Mouse (Mus musculus): ENCODE measurements at regions not wholly inside any gene's neighbourhood (a gene's known extent, or its start where the extent isn't known, plus 50 kb on each side); places are given as distances from the start of the nearest gene placed in this dataset.

GRCm38 (mm10) chr16:47754671-47755070, 528.9 kb upstream of the Dppa4 start:
- no peak for DNase-seq (ENCODE audit: low spot score)
- no peaks in the 10 kb centered on the region for H3K9me3 ChIP-seq (ENCODE audit: control insufficient read depth, low read length)
- ATAC-seq (ENCODE audit: insufficient number of reproducible peaks, low FRiP score, low TSS enrichment, low read depth) = no peak
- no peak overlapping the region for H3K4me2 ChIP-seq (ENCODE audit: low read depth, severe bottlenecking)
- H3K4me3 ChIP-seq (ENCODE audit: low read depth, low read length) = no peak overlapping the region
- no peaks in the 10 kb centered on the region for H3K27me3 ChIP-seq (ENCODE audit: control insufficient read depth, insufficient read depth, low read length)
- 55% methylated on average over 2 of the region's 2 CpGs for WGBS
- H3K36me3 ChIP-seq (ENCODE audit: control insufficient read depth, insufficient read depth, low read length) = no peaks in the 10 kb centered on the region
- H3K9ac ChIP-seq (ENCODE audit: low read length) = no peak overlapping the region
- no peak overlapping the region for H3K27ac ChIP-seq (replicated peaks; ENCODE audit: low read depth, low read length)
- no peaks in the 10 kb centered on the region for H3K4me1 ChIP-seq (ENCODE audit: control insufficient read depth, insufficient read depth, low read length)

- H3K4me2 ChIP-seq (ENCODE audit: low read depth, severe bottlenecking) = no peak overlapping the region
- no peak overlapping the region for H3K4me3 ChIP-seq (ENCODE audit: low read depth, low read length)
- 77% methylated on average over 1 of the region's 1 CpGs for WGBS
- DNase-seq (ENCODE audit: low spot score) = no peak
- H3K9ac ChIP-seq (ENCODE audit: low read length) = no peak overlapping the region
- no peaks in the 10 kb centered on the region for H3K27me3 ChIP-seq (ENCODE audit: control insufficient read depth, insufficient read depth, low read length)
- no peak for ATAC-seq (ENCODE audit: insufficient number of reproducible peaks, low FRiP score, low TSS enrichment, low read depth)
- no peaks in the 10 kb centered on the region for H3K9me3 ChIP-seq (ENCODE audit: control insufficient read depth, low read length)
- no peaks in the 10 kb centered on the region for H3K36me3 ChIP-seq (ENCODE audit: control insufficient read depth, insufficient read depth, low read length)
- H3K27ac ChIP-seq (replicated peaks; ENCODE audit: low read depth, low read length) = no peak overlapping the region
- no peaks in the 10 kb centered on the region for H3K4me1 ChIP-seq (ENCODE audit: control insufficient read depth, insufficient read depth, low read length)
Measured at GRCm38 (mm10) chr16:47758296-47758695, 525.2 kb upstream of the Dppa4 start.

DNA sequence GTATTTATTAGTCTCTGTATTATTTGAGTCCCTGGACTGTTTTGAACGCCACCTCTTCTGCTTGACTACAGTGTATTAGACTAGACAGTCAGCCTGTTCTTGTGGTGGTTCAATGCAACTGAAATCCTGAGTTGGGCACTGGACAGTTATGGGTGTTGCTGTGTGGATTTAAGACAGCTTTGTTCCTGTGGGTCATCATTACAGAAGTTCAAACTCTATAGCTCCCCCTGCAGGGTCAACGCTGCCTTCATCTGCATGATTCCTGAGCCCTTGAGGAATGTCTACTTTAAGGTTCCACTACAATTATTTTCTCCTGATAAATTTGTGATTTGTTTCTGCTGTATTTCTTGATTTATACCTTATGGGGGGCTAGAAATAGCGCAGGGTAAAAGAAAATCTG, 517.8 kb upstream of the Dppa4 start:
- Histone ChIP-seq H3K36me3 (ENCODE audit: control insufficient read depth, insufficient read depth, low read length) (no peaks in the 10 kb centered on the region), H3K9me3 (ENCODE audit: control insufficient read depth, low read length) (no peaks in the 10 kb centered on the region), H3K4me3 (ENCODE audit: low read depth, low read length) (no peak overlapping the region), H3K4me2 (ENCODE audit: low read depth, severe bottlenecking) (no peak overlapping the region), H3K27me3 (ENCODE audit: control insufficient read depth, insufficient read depth, low read length) (no peaks in the 10 kb centered on the region), H3K27ac (replicated peaks; ENCODE audit: low read depth, low read length) (no peak overlapping the region), H3K4me1 (ENCODE audit: control insufficient read depth, insufficient read depth, low read length) (no peaks in the 10 kb centered on the region), H3K9ac (ENCODE audit: low read length) (no peak overlapping the region)
- 64% methylated on average over 3 of the region's 3 CpGs for WGBS
- DNase-seq (ENCODE audit: low spot score) (peak; percentile 32), ATAC-seq (ENCODE audit: insufficient number of reproducible peaks, low FRiP score, low TSS enrichment, low read depth) (no peak)

GRCm38 (mm10) chr16:47788515-47788914, 495.0 kb upstream of the Dppa4 start:
- ATAC-seq (ENCODE audit: insufficient number of reproducible peaks, low FRiP score, low TSS enrichment, low read depth) (no peak), DNase-seq (ENCODE audit: low spot score) (no peak)
- Histone ChIP-seq H3K4me3 (ENCODE audit: low read depth, low read length) (no peak overlapping the region), H3K36me3 (ENCODE audit: control insufficient read depth, insufficient read depth, low read length) (no peaks in the 10 kb centered on the region), H3K27me3 (ENCODE audit: control insufficient read depth, insufficient read depth, low read length) (no peaks in the 10 kb centered on the region), H3K27ac (replicated peaks; ENCODE audit: low read depth, low read length) (no peak overlapping the region), H3K4me2 (ENCODE audit: low read depth, severe bottlenecking) (no peak overlapping the region), H3K4me1 (ENCODE audit: control insufficient read depth, insufficient read depth, low read length) (no peaks in the 10 kb centered on the region), H3K9me3 (ENCODE audit: control insufficient read depth, low read length) (no peaks in the 10 kb centered on the region), H3K9ac (ENCODE audit: low read length) (no peak overlapping the region)
- 57% methylated on average over 5 of the region's 5 CpGs for WGBS

DNA sequence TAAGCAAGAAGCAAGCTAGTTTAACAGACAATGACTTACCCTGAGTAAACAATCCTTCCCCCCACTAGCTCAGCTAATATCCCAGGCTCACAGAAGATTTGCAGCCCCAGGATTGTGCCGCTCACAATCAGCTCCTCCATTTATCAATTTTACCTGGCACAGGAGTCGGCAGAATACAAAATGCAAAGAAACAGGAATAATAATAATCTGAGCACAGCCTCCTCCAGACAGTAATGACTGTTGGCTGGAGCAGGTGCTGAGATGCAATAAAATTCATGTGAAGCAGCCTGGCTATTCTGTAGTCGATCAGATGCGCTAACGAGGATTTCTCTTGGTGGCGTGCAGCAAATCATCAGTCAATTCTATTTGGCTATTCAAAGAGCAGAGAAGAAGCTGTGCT, 492.9 kb upstream of the Dppa4 start:
- Histone ChIP-seq H3K9me3 (ENCODE audit: control insufficient read depth, low read length) (no peaks in the 10 kb centered on the region), H3K27me3 (ENCODE audit: control insufficient read depth, insufficient read depth, low read length) (no peaks in the 10 kb centered on the region), H3K9ac (ENCODE audit: low read length) (no peak overlapping the region), H3K4me2 (ENCODE audit: low read depth, severe bottlenecking) (no peak overlapping the region), H3K4me3 (ENCODE audit: low read depth, low read length) (no peak overlapping the region), H3K36me3 (ENCODE audit: control insufficient read depth, insufficient read depth, low read length) (no peaks in the 10 kb centered on the region), H3K4me1 (ENCODE audit: control insufficient read depth, insufficient read depth, low read length) (no peaks in the 10 kb centered on the region), H3K27ac (replicated peaks; ENCODE audit: low read depth, low read length) (no peak overlapping the region)
- no peak for DNase-seq (ENCODE audit: low spot score)
- 85% methylated on average over 6 of the region's 6 CpGs for WGBS
- no peak for ATAC-seq (ENCODE audit: insufficient number of reproducible peaks, low FRiP score, low TSS enrichment, low read depth)

GRCm38 (mm10) chr16:47791456-47791855, 492.1 kb upstream of the Dppa4 start:
- H3K4me3 ChIP-seq (ENCODE audit: low read depth, low read length) = no peak overlapping the region
- no peak overlapping the region for H3K4me2 ChIP-seq (ENCODE audit: low read depth, severe bottlenecking)
- H3K4me1 ChIP-seq (ENCODE audit: control insufficient read depth, insufficient read depth, low read length) = no peaks in the 10 kb centered on the region
- WGBS = 88% methylated on average over 3 of the region's 3 CpGs
- no peak overlapping the region for H3K27ac ChIP-seq (replicated peaks; ENCODE audit: low read depth, low read length)
- no peaks in the 10 kb centered on the region for H3K36me3 ChIP-seq (ENCODE audit: control insufficient read depth, insufficient read depth, low read length)
- H3K9me3 ChIP-seq (ENCODE audit: control insufficient read depth, low read length) = no peaks in the 10 kb centered on the region
- DNase-seq (ENCODE audit: low spot score) (no peak), ATAC-seq (ENCODE audit: insufficient number of reproducible peaks, low FRiP score, low TSS enrichment, low read depth) (no peak)
- H3K9ac ChIP-seq (ENCODE audit: low read length) = no peak overlapping the region
- no peaks in the 10 kb centered on the region for H3K27me3 ChIP-seq (ENCODE audit: control insufficient read depth, insufficient read depth, low read length)

DNA sequence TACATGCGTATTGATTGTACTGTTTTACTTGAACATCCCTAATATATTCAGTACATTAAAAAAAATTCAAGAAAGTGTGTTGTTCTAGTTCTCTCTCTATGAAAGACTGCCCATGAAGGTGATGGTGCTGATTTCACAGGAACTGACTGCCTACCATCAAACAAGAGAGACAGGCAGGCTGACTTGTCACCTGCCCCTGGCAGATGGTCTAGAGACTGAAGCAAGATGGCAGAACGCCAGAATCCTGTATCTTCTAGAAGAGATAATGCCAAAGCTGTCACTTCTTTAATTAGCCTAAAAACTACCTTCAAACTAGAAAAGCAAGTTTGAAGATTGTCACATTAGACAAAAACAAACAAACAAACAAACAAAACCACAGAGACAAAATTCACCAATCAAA, 484.7 kb upstream of the Dppa4 start:
- no peak for ATAC-seq (ENCODE audit: insufficient number of reproducible peaks, low FRiP score, low TSS enrichment, low read depth)
- Histone ChIP-seq H3K4me1 (ENCODE audit: control insufficient read depth, insufficient read depth, low read length) (no peaks in the 10 kb centered on the region), H3K36me3 (ENCODE audit: control insufficient read depth, insufficient read depth, low read length) (no peaks in the 10 kb centered on the region), H3K4me3 (ENCODE audit: low read depth, low read length) (no peak overlapping the region), H3K27ac (replicated peaks; ENCODE audit: low read depth, low read length) (no peak overlapping the region), H3K4me2 (ENCODE audit: low read depth, severe bottlenecking) (no peak overlapping the region), H3K27me3 (ENCODE audit: control insufficient read depth, insufficient read depth, low read length) (no peaks in the 10 kb centered on the region), H3K9ac (ENCODE audit: low read length) (no peak overlapping the region), H3K9me3 (ENCODE audit: control insufficient read depth, low read length) (no peaks in the 10 kb centered on the region)
- WGBS = 86% methylated on average over 2 of the region's 2 CpGs
- DNase-seq (ENCODE audit: low spot score) = no peak

- Histone ChIP-seq H3K36me3 (ENCODE audit: control insufficient read depth, insufficient read depth, low read length) (no peaks in the 10 kb centered on the region), H3K9me3 (ENCODE audit: control insufficient read depth, low read length) (no peaks in the 10 kb centered on the region), H3K4me1 (ENCODE audit: control insufficient read depth, insufficient read depth, low read length) (no peaks in the 10 kb centered on the region), H3K27ac (replicated peaks; ENCODE audit: low read depth, low read length) (no peak overlapping the region), H3K9ac (ENCODE audit: low read length) (no peak overlapping the region), H3K27me3 (ENCODE audit: control insufficient read depth, insufficient read depth, low read length) (no peaks in the 10 kb centered on the region), H3K4me2 (ENCODE audit: low read depth, severe bottlenecking) (no peak overlapping the region), H3K4me3 (ENCODE audit: low read depth, low read length) (no peak overlapping the region)
- DNase-seq (ENCODE audit: low spot score) (no peak), ATAC-seq (ENCODE audit: insufficient number of reproducible peaks, low FRiP score, low TSS enrichment, low read depth) (no peak)
- WGBS = 86% methylated on average over 3 of the region's 3 CpGs
Measured at GRCm38 (mm10) chr16:47843169-47843568, 440.4 kb upstream of the Dppa4 start.

DNA sequence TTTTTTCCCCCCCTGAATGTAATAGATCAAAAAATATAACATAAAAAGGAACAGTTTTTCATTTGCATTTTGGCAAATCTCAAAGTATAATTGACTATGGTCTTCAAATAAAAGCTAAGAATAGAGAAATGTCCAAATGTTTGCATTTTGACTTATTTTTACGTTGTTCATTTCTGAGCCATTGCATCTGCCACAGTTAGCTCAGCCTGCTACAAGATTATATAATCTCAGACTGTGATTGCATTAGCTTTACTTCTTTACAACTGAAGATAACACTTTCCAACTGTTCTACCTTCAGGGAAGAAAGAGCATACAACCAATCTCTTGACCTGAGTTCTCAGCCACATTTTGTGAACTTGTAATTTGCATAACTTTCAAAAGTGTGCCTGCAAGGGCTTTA, 431.9 kb upstream of the Dppa4 start:
- no peak for DNase-seq (ENCODE audit: low spot score)
- WGBS = 82% methylated on average over 1 of the region's 1 CpGs

More for the DNA sequence above, 431.9 kb upstream of the Dppa4 start:
- Histone ChIP-seq H3K9ac (ENCODE audit: low read length) (no peak overlapping the region), H3K9me3 (ENCODE audit: control insufficient read depth, low read length) (no peaks in the 10 kb centered on the region), H3K36me3 (ENCODE audit: control insufficient read depth, insufficient read depth, low read length) (no peaks in the 10 kb centered on the region), H3K4me1 (ENCODE audit: control insufficient read depth, insufficient read depth, low read length) (no peaks in the 10 kb centered on the region), H3K4me3 (ENCODE audit: low read depth, low read length) (no peak overlapping the region), H3K27ac (replicated peaks; ENCODE audit: low read depth, low read length) (no peak overlapping the region), H3K4me2 (ENCODE audit: low read depth, severe bottlenecking) (no peak overlapping the region), H3K27me3 (ENCODE audit: control insufficient read depth, insufficient read depth, low read length) (no peaks in the 10 kb centered on the region)
- no peak for ATAC-seq (ENCODE audit: insufficient number of reproducible peaks, low FRiP score, low TSS enrichment, low read depth)

Measured in limb, embryonic 11.5 days (tissue).